Mouse (Mus musculus): ENCODE data around the gene Trcg1.

- TF ChIP-seq GATA1 (IDR thresholded peaks at IDR 0.05; ENCODE audit: low read length) (no peak), TAL1 (IDR thresholded peaks at IDR 0.05; ENCODE audit: low read length) (no peak)
Observed at GRCm38 (mm10) chr9:57271837-57272562, 35.6 kb downstream of the Trcg1 start.
